Mouse (Mus musculus) stomach, postnatal 0 days (tissue): ENCODE measurements at regions not wholly inside any gene's neighbourhood (a gene's known extent, or its start where the extent isn't known, plus 50 kb on each side); places are given as distances from the start of the nearest gene placed in this dataset.

Source experiments
- CTCF ChIP-seq: IDR thresholded peaks from 2 replicates; pipeline ENCODE4 v1.5.1; 2016; ENCODE audit warnings: antibody characterized with exemption, low read depth, mild to moderate bottlenecking, moderate library complexity
- EP300 ChIP-seq: optimal IDR thresholded peaks from 2 replicates; pipeline ENCODE3; 2016; ENCODE audit warnings: antibody characterized with exemption

DNA sequence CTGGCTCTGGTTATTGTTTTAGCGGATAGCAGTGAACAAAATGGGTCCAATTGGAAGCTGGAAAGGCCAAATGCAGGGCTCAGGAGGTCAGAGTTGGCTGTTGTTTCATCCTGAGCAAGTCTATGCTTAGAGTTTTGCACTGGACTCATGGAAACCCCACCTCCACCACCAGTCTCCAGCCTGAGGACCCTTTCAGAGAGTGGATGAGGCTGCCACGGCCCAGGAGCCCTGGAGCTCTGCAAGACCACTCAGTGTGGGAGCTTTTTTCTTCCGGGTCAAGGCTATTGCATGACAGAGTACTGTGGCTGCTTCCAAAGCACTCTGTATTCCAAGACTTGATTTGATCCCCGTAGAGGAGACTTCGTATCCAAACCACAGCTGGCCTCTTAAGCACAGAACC is 79.2 kb downstream of the Sox9 start:
- TF ChIP-seq CTCF (no peak), EP300 (no peak)
